Mouse (Mus musculus) CD4-positive helper T cell, adult 2 months (primary cell): ENCODE data around the gene Zfp775.

Experiments
- DNase-seq: peaks from one replicate; pipeline ENCODE4 v3.0.0-alpha.2; 2012; ENCODE audit warnings: low read depth, missing footprints, low spot score

Gene Zfp775

GRCm38 (mm10) chr6:48601271-48602079, at the start of gene Zfp775:
Zfp775 (plus strand) TSS chr6:48602063.
- peak; percentile 92 for DNase-seq

- DNase-seq = peak; percentile 62
Observed at GRCm38 (mm10) chr6:48552918-48553317, 48.9 kb upstream of the Zfp775 start.

- DNase-seq = no peak
Observed at GRCm38 (mm10) chr6:48553819-48554218, 48.0 kb upstream of the Zfp775 start.

GRCm38 (mm10) chr6:48554280-48555103, 47.4 kb upstream of the Zfp775 start, which contains the start of gene Lrrc61:
Lrrc61 (plus strand) TSS chr6:48554796.
- peak; percentile 98 for DNase-seq

GRCm38 (mm10) chr6:48555104-48555890, 46.6 kb upstream of the Zfp775 start:
- no peak for DNase-seq

- no peak for DNase-seq
Observed at GRCm38 (mm10) chr6:48555956-48556355, 45.9 kb upstream of the Zfp775 start.

GRCm38 (mm10) chr6:48565693-48566310, 36.1 kb upstream of the Zfp775 start:
- no peak for DNase-seq

GRCm38 (mm10) chr6:48566312-48566711, 35.6 kb upstream of the Zfp775 start:
- DNase-seq = no peak

GRCm38 (mm10) chr6:48568036-48568984, 33.6 kb upstream of the Zfp775 start:
- no peak for DNase-seq

GRCm38 (mm10) chr6:48569065-48569807, 32.6 kb upstream of the Zfp775 start:
- DNase-seq = peak; percentile 54

- DNase-seq = no peak
Observed at GRCm38 (mm10) chr6:48572014-48572413, 29.8 kb upstream of the Zfp775 start.

- DNase-seq = no peak
Observed at GRCm38 (mm10) chr6:48572572-48573061, 29.2 kb upstream of the Zfp775 start, which contains the start of gene Rarres2. Rarres2 (minus strand) TSS chr6:48572789.

GRCm38 (mm10) chr6:48573280-48573679, 28.6 kb upstream of the Zfp775 start:
- DNase-seq = no peak

GRCm38 (mm10) chr6:48573981-48574380, 27.9 kb upstream of the Zfp775 start:
- DNase-seq = no peak

- DNase-seq = no peak
Observed at GRCm38 (mm10) chr6:48578736-48579135, 23.1 kb upstream of the Zfp775 start.

GRCm38 (mm10) chr6:48579215-48579648, 22.6 kb upstream of the Zfp775 start:
- DNase-seq = peak; percentile 18

- no peak for DNase-seq
Observed at GRCm38 (mm10) chr6:48581257-48581656, 20.6 kb upstream of the Zfp775 start.

GRCm38 (mm10) chr6:48582037-48582436, 19.8 kb upstream of the Zfp775 start:
- peak; percentile 58 for DNase-seq

GRCm38 (mm10) chr6:48589194-48589750, 12.6 kb upstream of the Zfp775 start, which contains the start of gene Gm45021:
Gm45021 (plus strand) TSS chr6:48589610.
- DNase-seq = no peak
